Mouse (Mus musculus): Measurements from ENCODE around the gene Tbcd. TPM values are rescaled to one million over a fixed set of nuclear protein-coding genes. Genes with fewer than 3 reads are reported as not detected.
"Not testable (repeated sequence)": the region's sequence is repeated elsewhere in the genome, so short reads cannot be mapped to it uniquely, and the experiment has no call there.

The Tbcd gene
- total RNA-seq, 4 experiments from 2014 or later = 44.5 to 48.1 (median 46.8) TPM

DNA sequence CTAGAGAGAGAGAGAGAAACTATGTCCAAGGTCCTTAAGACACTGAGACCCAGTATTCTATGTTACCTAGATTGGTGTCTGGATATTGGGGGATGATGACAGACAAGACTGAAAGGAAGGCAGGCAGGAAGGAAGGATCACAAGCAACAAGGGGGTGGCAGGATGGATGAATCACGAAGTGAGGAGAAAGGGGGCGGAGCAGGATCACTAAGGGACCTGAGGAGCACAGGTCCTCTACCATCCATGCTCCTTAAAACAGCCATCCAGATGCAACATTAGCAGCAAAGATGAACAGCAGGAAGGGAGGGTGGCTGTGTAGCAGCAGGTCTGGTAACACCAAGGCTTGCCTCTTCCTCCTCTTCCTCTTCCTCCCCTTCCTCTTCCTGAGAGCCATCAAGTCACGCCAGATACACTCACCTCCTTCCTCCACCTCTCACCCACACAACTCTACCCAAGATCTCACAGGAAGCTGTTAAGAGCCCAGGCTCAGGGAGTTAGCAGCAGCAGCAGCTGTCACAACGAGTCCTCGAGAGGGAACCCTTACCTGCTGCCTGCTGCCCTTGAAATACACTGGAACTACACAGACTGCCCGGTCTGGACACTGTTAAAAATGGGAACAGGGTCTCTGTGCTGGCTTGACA, 203.5 kb downstream of the Tbcd start:
- no peak for DNase-seq

- DNase-seq = no peak
Observed at GRCm38 (mm10) chr11:121655807-121656511, 204.2 kb downstream of the Tbcd start.

DNA sequence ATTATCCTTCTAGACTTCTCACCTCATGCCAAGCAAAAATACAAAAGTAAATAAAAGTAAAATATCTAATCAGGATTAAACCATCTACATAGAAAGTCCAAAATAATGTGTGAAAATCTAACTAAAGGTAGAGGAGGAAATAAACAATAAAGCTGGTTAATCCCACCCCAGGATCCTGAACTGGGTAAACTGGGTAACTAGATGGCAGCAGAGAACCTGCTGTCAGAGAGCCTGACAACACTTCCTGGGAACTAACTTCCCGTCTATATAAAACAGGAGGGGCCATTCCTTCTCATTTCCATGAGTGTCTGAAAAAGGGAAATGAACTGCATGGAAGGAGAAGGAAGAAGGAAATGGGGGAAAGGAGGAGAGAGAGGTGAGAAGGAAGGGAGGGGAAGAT, 206.4 kb downstream of the Tbcd start:
- no peak for DNase-seq

- DNase-seq = not testable (repeated sequence)
Observed at GRCm38 (mm10) chr11:121660604-121661003, 208.9 kb downstream of the Tbcd start.

- DNase-seq = no peak
Observed at GRCm38 (mm10) chr11:121661116-121661515, 209.4 kb downstream of the Tbcd start.

Other genes starting within 250 kb of the Tbcd start
- 10 to 100 TPM; 12.5 to 24.4 (median 17.6) TPM for gene Hexdc, start 247.5 kb upstream of the Tbcd start, total RNA-seq (2022)
- gene Ogfod3, start 247.2 kb upstream of the Tbcd start, total RNA-seq (2022) = 10 to 100 TPM; 26.0 to 29.3 (median 27.9) TPM
- gene Cybc1, start 222.6 kb upstream of the Tbcd start, total RNA-seq (2022) = 10 to 100 TPM; 24.8 to 31.1 (median 29.1) TPM
- gene Narf, start 214.7 kb upstream of the Tbcd start, total RNA-seq (2022) = 10 to 100 TPM; 20.4 to 24.7 (median 23.1) TPM
- 10 to 100 TPM; 32.8 to 44.0 (median 41.8) TPM for gene Foxk2, start 192.0 kb upstream of the Tbcd start, total RNA-seq (2022)
- gene Wdr45b, start 97.5 kb upstream of the Tbcd start, total RNA-seq (2022) = 10 to 100 TPM; 53.6 to 63.4 (median 58.4) TPM
- 1 to 10 TPM; 7.6 to 9.6 (median 8.6) TPM for gene Rab40b, start 63.7 kb upstream of the Tbcd start, total RNA-seq (2022)
- 10 to 100 TPM; 19.1 to 27.6 (median 21.9) TPM for gene Fn3krp, start 30.5 kb upstream of the Tbcd start, total RNA-seq (2022)
- 1 to 10 TPM; 5.6 to 8.9 (median 6.3) TPM for gene Fn3k, start 17.0 kb upstream of the Tbcd start, total RNA-seq (2022)
- gene Zfp750, start 67.4 kb downstream of the Tbcd start, total RNA-seq (2022) = under 1 TPM in 2 of 4 experiments, not detected in 2; 0.59 to 0.73 TPM
- 10 to 100 TPM; 11.4 to 16.4 (median 14.5) TPM for gene B3gntl1, start 221.2 kb downstream of the Tbcd start, total RNA-seq (2022)
- 10 to 100 TPM; 10.8 to 29.6 (median 21.0) TPM for gene Metrnl, start 249.6 kb downstream of the Tbcd start, total RNA-seq (2022)